Mouse (Mus musculus) megakaryocyte, embryonic 14.5 days (primary cell): Measurements from ENCODE around the gene Gal3st2c.
"Not testable (repeated sequence)": the region's sequence is repeated elsewhere in the genome, so short reads cannot be mapped to it uniquely, and the experiment has no call there.

Experiments used
- FLI1 ChIP-seq: IDR thresholded peaks from 2 replicates; pipeline ENCODE4 v1.6.1; 2012; ENCODE audit warnings: low read length, inconsistent platforms, mixed read lengths
- GATA1 ChIP-seq: IDR thresholded peaks from 3 replicates; pipeline ENCODE4 v1.6.1; 2012; ENCODE audit warnings: mixed read lengths, low read length, inconsistent platforms, borderline replicate concordance

DNA sequence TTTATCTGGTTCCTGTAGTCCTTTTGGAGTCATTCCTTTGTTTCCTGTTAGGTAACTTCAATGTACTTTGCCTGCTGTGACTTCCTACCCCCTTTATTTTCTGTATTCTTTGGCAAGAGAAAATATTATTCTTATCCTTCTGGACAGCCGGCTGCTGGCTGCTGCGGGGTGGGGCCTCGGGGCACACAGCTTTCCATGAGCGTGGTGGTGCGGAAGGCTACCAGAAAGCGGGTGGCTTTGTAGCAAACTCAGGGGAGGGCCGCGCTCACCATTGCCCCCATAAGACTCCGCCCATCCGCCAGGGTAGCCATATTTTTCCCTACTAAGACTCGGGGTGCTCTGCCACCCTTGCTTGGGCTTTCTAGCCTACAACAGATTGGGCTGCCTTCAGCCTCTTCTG lies 41.2 kb upstream of the Gal3st2c start:
- TF ChIP-seq GATA1, FLI1: not testable (repeated sequence)
